Mouse (Mus musculus) gastrocnemius, adult 2 months (tissue): ENCODE measurements at regions not wholly inside any gene's neighbourhood (a gene's known extent, or its start where the extent isn't known, plus 50 kb on each side); places are given as distances from the start of the nearest gene placed in this dataset.

Experiments
- DNase-seq: peaks from one replicate; pipeline ENCODE4 v3.0.0; 2022
- H3K27ac ChIP-seq: fragments of 200-600 bp; 2 replicates; pipeline ENCODE4 v1.8.1; 2022; ENCODE audit warnings: mild to moderate bottlenecking
- H3K4me3 ChIP-seq: fragments of 200-600 bp; 2 replicates; pipeline ENCODE4 v1.8.1; 2022; ENCODE audit warnings: mild to moderate bottlenecking, moderate library complexity
- CTCF ChIP-seq: fragments of 200-600 bp; IDR thresholded peaks from 2 replicates; pipeline ENCODE4 v1.8.1; 2022; ENCODE audit warnings: antibody characterized with exemption, mild to moderate bottlenecking, moderate library complexity
- intact Hi-C: fragments of 180-260 bp; cut with DNase I; formaldehyde crosslinking; loops from one replicate; pipeline ENCODE4 v1.15.1; 2025

DNA sequence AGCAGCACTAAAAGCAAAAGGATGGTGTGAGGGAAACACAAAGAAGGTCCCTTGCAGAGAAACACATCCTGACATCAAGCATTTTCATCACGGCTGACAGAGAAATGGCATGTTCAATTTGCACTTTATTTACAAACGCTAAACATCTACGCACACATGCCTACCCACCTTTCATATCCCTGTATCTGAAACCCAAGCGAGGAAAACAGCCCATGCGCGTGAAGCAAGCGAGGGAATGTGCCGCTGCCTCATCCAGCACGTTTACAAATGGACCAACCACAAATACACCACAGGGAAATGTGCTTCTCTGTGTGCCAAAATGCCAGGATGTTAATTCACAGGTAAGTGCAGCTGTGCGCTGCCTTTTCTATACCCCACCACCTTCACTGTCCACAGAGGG is 399.7 kb upstream of the Pou3f3 start:
- DNase-seq = no peak
- H3K4me3 ChIP-seq = no peak overlapping the region
- no peak for TF ChIP-seq CTCF
- H3K27ac ChIP-seq = no peak overlapping the region
- intact Hi-C loops = no loop called here

DNA sequence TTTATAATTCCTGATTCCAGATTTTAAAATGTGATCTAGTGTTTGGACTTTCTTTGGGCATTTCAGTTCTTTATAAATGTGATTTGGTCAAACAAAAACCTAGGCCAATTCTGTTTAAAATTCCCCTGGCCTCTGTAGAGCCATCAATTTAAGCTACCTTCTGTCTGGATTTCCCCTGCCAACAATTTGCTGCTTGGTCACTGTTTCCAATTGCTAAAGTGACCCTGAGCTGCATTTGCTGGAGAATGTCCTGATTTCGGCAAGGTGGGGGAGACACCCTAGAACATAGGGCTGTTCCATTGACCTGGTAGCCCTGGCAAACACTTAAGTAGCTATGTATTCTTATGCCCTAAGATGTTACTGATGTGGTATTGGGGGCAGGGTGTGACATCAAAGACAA is 386.3 kb upstream of the Pou3f3 start:
- no peak overlapping the region for H3K4me3 ChIP-seq
- no peak overlapping the region for H3K27ac ChIP-seq
- no peak for TF ChIP-seq CTCF
- no peak for DNase-seq
- intact Hi-C loops = no loop called here

DNA sequence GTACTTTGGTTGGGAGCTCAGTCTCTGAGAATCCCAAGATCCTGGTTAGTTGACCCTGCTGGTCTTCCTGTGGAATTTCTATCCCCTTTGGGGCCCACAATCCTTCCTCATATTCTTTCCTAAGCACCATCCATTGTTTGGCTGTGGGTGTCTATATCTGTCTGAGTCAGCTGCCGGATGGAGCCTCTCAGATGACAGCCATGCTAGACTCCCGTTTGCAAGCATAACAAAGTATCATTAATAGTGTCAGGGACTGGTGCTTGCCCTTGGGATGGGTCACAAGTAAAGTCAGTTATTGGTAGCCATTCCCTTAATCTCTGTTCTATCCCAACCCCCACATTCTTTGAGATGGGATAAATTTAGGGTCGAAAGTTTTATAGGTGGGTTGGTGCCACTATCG is 382.1 kb upstream of the Pou3f3 start:
- intact Hi-C loops = no loop called here
- Histone ChIP-seq H3K4me3 (no peak overlapping the region), H3K27ac (no peak overlapping the region)
- no peak for DNase-seq
- TF ChIP-seq CTCF = no peak

DNA sequence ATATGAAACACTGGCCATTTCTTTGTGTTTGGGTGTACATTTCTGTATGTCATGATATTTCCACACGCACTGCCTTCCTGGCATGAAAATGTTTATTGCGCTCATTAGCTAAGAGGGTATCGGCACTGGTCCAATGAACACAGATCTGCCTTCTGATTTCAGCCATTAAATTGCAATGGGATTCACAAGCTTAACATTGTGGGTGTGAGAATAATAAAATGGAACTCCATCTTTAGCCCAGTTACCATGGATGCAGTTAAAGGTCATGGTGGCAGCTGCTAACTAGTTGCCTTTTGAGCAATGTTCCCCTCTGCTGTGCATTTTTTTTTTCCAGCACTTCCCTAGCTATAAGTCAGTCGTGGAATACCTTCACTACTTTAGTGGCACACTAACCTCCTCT is 343.7 kb upstream of the Pou3f3 start:
- TF ChIP-seq CTCF = no peak
- H3K27ac ChIP-seq = no peak overlapping the region
- intact Hi-C loops = no loop called here
- no peak overlapping the region for H3K4me3 ChIP-seq
- DNase-seq = no peak

DNA sequence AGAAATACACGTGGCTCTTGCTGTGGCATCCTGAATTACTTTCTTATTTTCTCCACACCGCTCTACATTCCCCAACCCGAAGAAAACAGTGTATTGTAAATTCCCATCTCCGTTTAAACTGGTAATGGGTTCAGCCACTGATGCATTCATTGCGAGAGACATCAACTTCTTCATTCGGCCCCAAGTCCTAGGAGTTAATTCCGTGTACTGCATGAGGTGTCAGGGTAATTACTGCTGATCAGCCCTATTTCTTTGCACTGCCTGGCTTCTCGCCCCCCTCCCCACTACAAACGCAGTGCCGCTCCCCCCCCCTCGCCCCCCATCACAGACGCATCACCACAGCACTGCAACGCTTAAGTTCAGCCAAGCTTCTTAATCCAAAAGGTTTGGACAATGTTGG is 343.2 kb upstream of the Pou3f3 start:
- H3K27ac ChIP-seq = no peak overlapping the region
- no peak for DNase-seq
- TF ChIP-seq CTCF = no peak
- no peak overlapping the region for H3K4me3 ChIP-seq
- intact Hi-C loops = no loop called here

DNA sequence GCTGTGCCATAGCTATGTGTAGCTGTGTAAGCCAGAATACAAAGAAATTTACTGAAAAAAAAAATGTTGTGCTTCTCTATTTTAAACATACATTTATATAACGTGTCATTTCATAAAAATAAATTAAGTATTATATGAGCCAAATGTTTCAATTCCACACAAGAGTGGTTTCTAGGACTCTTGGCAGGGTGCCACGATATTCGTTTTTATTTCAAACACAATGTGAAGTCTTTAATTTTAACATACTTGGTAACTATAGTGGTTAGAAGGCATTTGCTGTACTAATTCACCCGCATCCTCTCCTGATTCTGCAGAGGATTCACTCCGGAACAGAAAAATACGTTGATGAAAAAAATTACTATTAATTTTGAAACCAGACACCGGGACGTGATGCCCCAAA is 342.5 kb upstream of the Pou3f3 start:
- intact Hi-C loops = no loop called here
- Histone ChIP-seq H3K27ac (no peak overlapping the region), H3K4me3 (no peak overlapping the region)
- DNase-seq = no peak
- TF ChIP-seq CTCF = no peak

DNA sequence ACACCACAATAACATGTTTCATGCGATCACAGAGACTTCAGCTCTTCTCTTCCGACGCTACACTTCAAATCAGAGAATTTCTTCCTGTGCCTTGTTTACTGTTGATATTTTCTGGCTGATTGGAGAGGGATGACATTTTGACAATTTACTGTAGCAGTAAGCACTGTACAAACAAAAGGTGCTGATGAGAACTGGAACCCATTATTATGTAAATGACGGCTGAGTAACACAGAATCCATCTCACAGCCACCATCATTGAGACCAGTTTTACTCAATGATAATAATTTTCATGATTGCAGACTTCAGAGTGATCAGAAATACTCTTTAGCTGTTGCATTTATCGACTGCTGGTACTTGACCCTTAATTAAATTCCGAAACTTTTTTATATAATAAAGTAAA is 341.5 kb upstream of the Pou3f3 start:
- intact Hi-C loops = no loop called here
- no peak overlapping the region for H3K27ac ChIP-seq

DNA sequence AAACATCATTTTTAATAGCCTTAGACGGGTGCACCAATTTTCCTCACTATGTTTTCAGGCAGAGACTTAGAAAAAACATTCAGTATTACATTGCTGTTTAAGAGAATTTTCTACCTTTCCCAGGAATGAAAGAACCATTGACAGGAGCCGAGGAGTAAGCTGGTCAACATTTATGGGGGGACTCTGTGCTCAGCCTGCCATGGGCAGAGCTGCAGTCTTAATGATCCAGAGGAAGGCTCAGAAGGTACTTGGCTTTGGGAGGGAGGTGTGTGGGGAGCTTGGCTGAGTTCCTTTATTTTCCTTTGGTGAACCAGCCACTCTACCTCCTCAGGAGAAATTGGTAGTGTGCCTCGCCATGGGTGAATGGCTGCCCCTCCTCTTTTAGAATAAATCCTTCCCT is 333.1 kb upstream of the Pou3f3 start:
- no peak overlapping the region for H3K27ac ChIP-seq
- intact Hi-C loops = no loop called here
- TF ChIP-seq CTCF = no peak
- no peak for DNase-seq
- H3K4me3 ChIP-seq = no peak overlapping the region

More for the DNA sequence above, 341.5 kb upstream of the Pou3f3 start:
- H3K4me3 ChIP-seq = no peak overlapping the region
- no peak for TF ChIP-seq CTCF
- DNase-seq = no peak

DNA sequence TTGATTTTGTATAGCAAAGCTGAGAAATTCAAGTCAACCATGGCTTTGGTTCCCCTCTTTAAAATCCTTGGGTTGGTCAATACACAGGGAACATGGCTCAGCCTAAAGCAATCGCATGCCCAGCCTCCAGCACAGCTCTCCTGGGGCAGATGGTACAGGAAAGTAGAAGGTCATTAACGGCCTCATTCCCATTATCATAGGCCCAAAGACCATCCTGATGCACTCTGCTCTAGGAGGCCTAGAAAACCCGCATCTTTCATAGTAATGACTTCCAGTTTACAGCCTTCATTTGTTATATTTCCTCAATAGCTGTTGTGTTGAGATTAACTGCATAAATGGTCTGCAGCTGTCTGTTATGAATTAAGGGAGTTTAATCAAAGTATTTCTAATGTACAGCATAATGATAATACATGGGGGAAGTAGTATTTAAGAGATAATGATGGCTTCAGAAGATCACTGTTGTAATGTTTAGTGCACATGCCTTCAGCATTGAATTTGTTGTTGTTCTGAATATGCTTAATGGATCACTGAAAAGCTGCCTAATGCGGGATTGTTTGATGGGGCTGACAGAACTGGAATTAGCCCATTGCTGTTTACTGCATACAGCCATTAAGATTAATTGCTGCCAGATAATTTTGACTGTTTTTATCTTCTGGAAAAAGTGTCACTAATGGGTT is 329.8 kb upstream of the Pou3f3 start:
- Histone ChIP-seq H3K27ac (no peak overlapping the region), H3K4me3 (no peak overlapping the region)
- TF ChIP-seq CTCF = no peak
- no peak for DNase-seq
- intact Hi-C loops = no loop called here

DNA sequence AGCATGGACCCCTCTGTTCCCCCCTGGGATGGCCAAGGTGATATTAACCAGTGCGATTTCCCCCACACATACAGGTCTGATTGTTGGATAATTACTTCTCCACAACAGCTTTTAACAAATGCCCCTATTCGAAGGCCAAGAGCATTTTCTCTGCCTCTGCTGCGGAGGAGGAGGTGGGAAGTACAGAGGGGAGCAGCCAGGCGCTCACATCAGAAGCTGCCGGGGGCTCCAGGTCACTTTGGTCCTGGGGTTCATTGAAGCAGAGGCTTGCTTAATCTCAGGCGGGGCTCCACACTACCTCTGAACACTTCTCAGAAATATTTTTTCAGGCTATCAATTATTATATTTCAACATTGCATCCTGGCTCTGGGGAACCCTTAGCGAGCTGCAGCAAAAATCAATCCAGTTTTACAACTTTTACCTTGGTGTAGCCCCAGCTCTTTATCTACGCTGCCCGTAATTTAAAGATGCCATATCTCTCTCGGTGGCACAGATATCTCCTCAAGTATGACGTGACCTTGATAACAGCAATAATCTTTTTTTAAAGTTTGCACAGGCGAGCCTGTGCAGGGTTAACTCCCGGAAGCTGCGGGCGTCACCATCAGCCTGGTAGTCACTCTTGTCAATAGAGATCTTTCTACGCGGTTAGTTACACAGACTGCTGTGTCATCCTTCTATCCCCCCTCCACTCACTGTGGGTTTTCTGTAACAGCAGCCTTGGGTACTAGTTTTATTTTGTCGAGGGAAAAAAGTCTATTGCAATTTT is 307.5 kb upstream of the Pou3f3 start:
- no peak for DNase-seq
- Histone ChIP-seq H3K27ac (no peak overlapping the region), H3K4me3 (no peak overlapping the region)
- TF ChIP-seq CTCF = no peak
- intact Hi-C loops = no loop called here

DNA sequence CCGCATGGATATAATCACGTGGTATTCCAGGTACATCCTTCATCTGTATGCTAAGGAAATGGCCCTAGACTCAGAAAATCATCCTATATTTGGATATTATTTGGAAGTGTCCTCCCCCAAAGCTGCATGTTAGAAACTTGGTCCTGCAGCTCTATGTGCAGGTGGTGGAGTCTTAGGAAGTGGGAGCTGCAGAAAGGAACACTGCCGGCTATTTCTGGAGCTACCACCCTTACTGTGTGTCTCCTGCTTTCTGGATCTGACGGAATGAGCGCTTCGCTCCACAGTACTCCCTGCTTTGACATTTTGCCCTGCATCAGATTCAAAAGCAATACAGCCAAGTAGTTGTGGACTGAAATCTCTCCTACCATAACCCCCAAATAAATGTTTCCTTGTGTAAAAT is 306.8 kb upstream of the Pou3f3 start:
- Histone ChIP-seq H3K4me3 (no peak overlapping the region), H3K27ac (no peak overlapping the region)
- TF ChIP-seq CTCF = no peak
- no peak for DNase-seq
- intact Hi-C loops = no loop called here

DNA sequence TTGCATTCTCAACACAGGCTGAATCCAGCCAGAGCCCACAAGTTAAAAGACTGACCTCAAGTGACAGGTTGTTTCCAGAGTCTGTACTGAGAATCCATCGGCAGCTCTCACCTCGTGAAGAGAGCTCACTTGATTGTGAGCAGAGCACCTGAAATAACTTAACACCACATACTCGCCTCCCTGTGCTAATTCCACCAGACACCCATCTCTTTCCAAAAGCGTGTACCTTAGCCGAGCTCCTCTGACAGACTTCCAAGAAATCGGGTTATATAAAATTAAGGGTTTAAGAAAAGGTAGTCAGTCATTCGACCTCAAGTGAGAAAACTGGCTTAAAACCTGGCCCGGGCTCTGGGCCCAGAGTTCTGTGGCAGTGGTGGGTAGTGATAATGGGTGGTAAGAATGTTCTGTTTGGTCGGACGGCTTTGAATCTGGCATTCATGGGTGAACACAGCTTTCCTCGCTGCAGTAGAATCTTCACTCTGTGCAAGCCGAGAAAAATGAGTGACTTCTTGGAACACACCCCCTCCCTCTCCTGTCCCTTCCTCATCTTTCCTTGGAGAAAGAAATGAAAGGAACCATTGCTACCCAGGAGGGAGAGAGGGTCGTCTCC is 299.8 kb upstream of the Pou3f3 start:
- no peak overlapping the region for H3K27ac ChIP-seq
- TF ChIP-seq CTCF = no peak
- no peak for DNase-seq
- intact Hi-C loops = no loop called here
- no peak overlapping the region for H3K4me3 ChIP-seq

DNA sequence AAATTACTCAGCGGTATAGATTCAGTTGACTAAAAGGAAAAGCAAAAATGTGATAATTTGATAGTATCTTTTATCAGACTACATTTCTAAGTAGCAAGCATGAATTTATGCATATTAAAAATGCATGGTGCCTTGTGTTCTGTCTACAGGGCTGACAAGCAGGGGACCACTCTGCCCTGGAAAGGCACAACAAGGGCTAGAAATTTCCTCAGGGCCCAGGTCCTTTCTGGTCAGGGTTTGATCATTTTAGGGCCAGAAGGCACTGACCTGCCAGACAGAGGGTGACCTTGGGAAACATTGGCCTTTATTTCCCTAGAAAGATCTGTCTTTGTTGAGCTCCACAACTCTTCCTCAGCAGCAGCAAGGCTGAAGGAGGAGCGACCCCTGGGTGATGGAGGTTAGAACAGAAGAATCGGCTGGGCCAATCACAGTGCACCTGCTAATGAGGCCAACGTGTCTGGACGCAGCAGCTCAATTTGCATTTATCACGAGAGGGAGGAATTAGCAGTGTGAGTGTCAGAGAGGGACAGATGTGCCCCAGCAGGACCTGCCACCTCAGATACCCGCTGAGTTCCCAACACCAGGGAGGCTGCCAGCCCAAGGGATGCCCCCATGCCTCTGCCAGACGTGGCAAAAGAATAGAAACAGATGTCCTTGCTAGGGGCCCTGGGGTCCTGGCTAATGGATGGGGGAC is 297.0 kb upstream of the Pou3f3 start:
- no peak for TF ChIP-seq CTCF
- DNase-seq = no peak
- intact Hi-C loops = no loop called here
- Histone ChIP-seq H3K4me3 (no peak overlapping the region), H3K27ac (no peak overlapping the region)
